Mouse (Mus musculus): ENCODE measurements around the gene Bcl2l12. TPM values are rescaled to one million over a fixed set of nuclear protein-coding genes. Genes with fewer than 3 reads are reported as not detected.

The Bcl2l12 gene
- 10.2 and 15.7 TPM in 2 replicates for polyA plus RNA-seq (2015; fragmentation: Nextera tagmentation; extraction: Ambion mirVana)

DNA sequence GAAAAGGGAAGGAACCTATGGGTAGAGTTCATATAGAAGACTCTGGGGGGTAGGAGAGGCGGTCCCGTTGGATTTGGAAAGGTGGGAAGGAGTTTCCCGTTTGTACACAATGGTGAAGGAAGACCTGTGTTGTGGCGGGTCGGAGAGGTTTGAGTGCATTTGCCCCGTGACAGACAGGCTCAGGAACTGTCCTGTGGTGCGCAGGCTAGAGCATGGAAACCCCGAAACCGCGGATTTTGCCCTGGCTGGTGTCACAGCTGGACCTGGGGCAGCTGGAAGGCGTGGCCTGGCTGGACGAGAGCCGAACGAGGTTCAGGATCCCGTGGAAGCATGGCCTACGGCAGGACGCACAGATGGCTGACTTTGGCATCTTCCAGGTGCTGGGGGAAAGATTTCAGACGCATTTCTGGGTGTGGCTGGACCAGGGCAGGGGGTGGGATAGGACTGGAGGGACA, at the start of gene Bcl2l12:
Bcl2l12 (minus strand) TSS at position 212 of the 455 bp plus-strand sequence.
- 2% methylated on average over 18 of the region's 18 CpGs for WGBS
- no peak for ATAC-seq
- Histone ChIP-seq H3K9ac (ENCODE audit: low read depth, low read length) (peak within 1 kb of the TSS; percentile 66), H3K36me3 (ENCODE audit: control insufficient read depth, insufficient read depth, low read length) (peaks cover 27% of the 10 kb centered on the region), H3K4me1 (ENCODE audit: control insufficient read depth, insufficient read depth, low read depth, low read length) (peaks cover 16% of the 10 kb centered on the region), H3K27me3 (replicated peaks; ENCODE audit: control insufficient read depth, insufficient read depth, low read length) (no peaks in the 10 kb centered on the region), H3K4me3 (ENCODE audit: low read length) (peak within 1 kb of the TSS; percentile 65), H3K4me2 (ENCODE audit: low read length) (peak within 1 kb of the TSS; percentile 63), H3K27ac (ENCODE audit: low read depth, low read length) (peak within 1 kb of the TSS; percentile 79), H3K9me3 (ENCODE audit: control insufficient read depth, low read length) (no peaks in the 10 kb centered on the region)

DNA sequence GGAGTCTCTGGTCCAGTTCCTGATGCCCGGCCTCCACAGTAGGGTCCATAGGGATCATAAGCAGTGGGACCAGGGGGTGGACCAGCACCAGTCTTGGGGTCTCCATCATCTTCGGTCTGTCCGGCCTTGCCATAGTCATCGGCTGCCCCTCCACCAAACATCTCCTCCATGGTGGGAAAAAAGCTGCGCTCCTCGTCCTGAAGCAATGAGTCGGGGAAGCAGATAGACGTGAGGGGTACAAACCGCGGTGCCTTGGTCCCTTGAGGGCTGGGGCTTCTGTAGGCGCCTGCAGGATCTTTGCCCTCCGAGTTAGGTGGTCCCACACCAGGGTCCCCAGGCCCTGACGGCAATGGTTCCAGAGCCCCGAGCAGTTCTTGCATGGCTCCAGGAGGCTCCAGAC, 49.0 kb upstream of the Bcl2l12 start:
- Histone ChIP-seq H3K9me3 (ENCODE audit: control insufficient read depth, low read length) (no peaks in the 10 kb centered on the region), H3K4me3 (ENCODE audit: low read length) (no peak overlapping the region), H3K27me3 (replicated peaks; ENCODE audit: control insufficient read depth, insufficient read depth, low read length) (no peaks in the 10 kb centered on the region), H3K9ac (ENCODE audit: low read depth, low read length) (no peak overlapping the region), H3K27ac (ENCODE audit: low read depth, low read length) (no peak overlapping the region), H3K36me3 (ENCODE audit: control insufficient read depth, insufficient read depth, low read length) (peaks cover 70% of the 10 kb centered on the region), H3K4me2 (ENCODE audit: low read length) (no peak overlapping the region), H3K4me1 (ENCODE audit: control insufficient read depth, insufficient read depth, low read depth, low read length) (peaks cover 18% of the 10 kb centered on the region)
- no peak for ATAC-seq
- 96% methylated on average over 14 of the region's 14 CpGs for whole genome bisulfite sequencing

DNA sequence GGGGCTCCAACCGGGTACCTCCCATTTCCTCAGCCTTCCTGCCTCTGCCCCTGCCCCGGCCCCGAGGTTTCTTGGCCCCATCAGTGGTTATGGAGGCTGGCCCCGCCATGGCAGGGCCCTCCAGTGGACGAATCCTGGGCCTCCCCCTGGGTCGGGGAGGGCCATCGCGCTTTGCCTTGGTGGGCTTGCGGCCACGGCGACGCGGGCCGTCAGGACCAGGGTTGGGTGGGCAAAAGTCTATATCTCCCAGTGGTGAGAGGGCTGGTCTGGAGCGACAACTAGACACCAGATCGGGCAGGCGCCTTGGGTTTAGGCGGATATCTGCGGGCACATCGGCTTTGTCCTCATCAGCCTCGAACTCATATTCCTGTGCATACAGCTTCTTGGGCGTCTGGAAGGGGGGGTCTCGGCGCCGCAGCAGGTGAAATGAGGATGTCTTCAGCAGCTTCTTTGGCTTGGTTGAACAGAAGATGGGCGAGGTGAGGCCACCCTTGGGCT, 48.4 kb upstream of the Bcl2l12 start:
- Histone ChIP-seq H3K27ac (ENCODE audit: low read depth, low read length) (no peak overlapping the region), H3K9me3 (ENCODE audit: control insufficient read depth, low read length) (no peaks in the 10 kb centered on the region), H3K9ac (ENCODE audit: low read depth, low read length) (no peak overlapping the region), H3K4me1 (ENCODE audit: control insufficient read depth, insufficient read depth, low read depth, low read length) (peaks cover 18% of the 10 kb centered on the region), H3K36me3 (ENCODE audit: control insufficient read depth, insufficient read depth, low read length) (peaks cover 76% of the 10 kb centered on the region), H3K4me3 (ENCODE audit: low read length) (no peak overlapping the region), H3K4me2 (ENCODE audit: low read length) (no peak overlapping the region), H3K27me3 (replicated peaks; ENCODE audit: control insufficient read depth, insufficient read depth, low read length) (no peaks in the 10 kb centered on the region)
- WGBS, result 98% methylated on average over 26 of the region's 26 CpGs
- no peak for ATAC-seq

DNA sequence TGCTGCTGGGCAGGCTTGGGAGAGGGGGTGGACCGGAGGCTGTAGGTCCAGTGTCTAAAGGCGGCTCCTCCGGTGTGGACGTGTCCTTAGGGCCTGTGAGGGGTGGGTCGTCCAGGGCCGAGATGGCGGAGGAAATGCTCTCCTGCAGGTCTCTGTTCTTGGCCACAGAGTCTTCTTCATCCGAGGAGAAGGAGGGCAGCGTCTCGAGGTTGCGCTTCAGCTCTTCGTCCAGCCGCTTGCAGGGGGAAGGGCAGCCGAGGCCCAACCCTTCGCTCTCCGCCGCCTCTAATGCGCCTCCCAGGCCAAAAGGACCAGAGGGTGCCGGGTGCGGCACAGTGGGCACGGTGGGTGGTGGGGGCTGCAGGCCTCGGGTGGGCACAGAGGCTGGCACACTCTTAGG, 47.2 kb upstream of the Bcl2l12 start:
- H3K27me3 ChIP-seq (replicated peaks; ENCODE audit: control insufficient read depth, insufficient read depth, low read length), result no peaks in the 10 kb centered on the region
- no peak overlapping the region for H3K4me2 ChIP-seq (ENCODE audit: low read length)
- H3K9ac ChIP-seq (ENCODE audit: low read depth, low read length), result no peak overlapping the region
- H3K9me3 ChIP-seq (ENCODE audit: control insufficient read depth, low read length), result no peaks in the 10 kb centered on the region
- H3K4me3 ChIP-seq (ENCODE audit: low read length), result no peak overlapping the region
- H3K27ac ChIP-seq (ENCODE audit: low read depth, low read length), result no peak overlapping the region
- 93% methylated on average over 22 of the region's 22 CpGs for WGBS
- peaks cover 6% of the 10 kb centered on the region for H3K4me1 ChIP-seq (ENCODE audit: control insufficient read depth, insufficient read depth, low read depth, low read length)
- ATAC-seq, result no peak
- peaks cover 83% of the 10 kb centered on the region for H3K36me3 ChIP-seq (ENCODE audit: control insufficient read depth, insufficient read depth, low read length)

DNA sequence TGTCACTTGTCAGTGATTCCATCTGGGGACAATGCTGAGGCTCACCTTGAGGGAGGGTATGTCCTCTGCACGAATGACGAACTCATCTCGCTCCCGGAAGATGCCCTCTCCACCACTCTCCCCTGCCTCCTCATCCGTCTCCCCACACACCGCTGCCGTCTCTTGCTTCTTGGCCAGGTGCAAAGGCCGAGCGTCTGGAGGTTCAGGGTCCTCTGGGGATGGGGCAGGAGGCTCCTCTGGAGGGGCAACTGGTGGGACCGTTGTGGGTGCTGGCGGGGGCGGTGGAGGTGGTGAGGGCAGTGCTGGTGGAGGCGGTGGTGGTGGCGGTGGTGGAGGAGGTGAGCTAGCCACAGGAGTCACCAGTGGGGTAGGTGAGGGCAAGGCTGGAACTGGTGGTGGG, 44.8 kb upstream of the Bcl2l12 start:
- H3K27me3 ChIP-seq (replicated peaks; ENCODE audit: control insufficient read depth, insufficient read depth, low read length), result no peaks in the 10 kb centered on the region
- 93% methylated on average over 14 of the region's 14 CpGs for WGBS
- H3K4me2 ChIP-seq (ENCODE audit: low read length), result no peak overlapping the region
- no peaks in the 10 kb centered on the region for H3K9me3 ChIP-seq (ENCODE audit: control insufficient read depth, low read length)
- H3K4me1 ChIP-seq (ENCODE audit: control insufficient read depth, insufficient read depth, low read depth, low read length), result no peaks in the 10 kb centered on the region
- no peak overlapping the region for H3K27ac ChIP-seq (ENCODE audit: low read depth, low read length)
- no peak overlapping the region for H3K9ac ChIP-seq (ENCODE audit: low read depth, low read length)
- peaks cover 72% of the 10 kb centered on the region for H3K36me3 ChIP-seq (ENCODE audit: control insufficient read depth, insufficient read depth, low read length)
- no peak overlapping the region for H3K4me3 ChIP-seq (ENCODE audit: low read length)
- no peak for ATAC-seq

DNA sequence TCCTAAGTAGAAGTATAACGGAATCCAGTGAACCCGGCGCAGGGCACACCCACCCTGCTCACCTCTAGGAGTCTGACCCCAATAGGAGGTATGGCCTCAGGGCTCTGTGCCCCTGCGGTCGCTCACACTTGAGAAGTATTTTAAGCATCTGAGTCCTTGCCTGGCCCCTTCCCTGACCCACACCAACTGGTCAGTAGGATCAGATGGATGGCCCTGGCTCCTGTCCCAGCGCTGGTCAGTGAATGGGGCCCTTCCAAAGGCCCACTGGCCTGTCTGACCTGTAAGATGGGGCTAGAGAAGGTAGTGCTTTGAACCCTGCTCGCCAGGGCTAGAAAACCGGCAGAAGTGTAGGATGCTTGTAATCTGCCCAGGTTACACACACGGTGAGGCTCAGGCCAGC, 42.3 kb upstream of the Bcl2l12 start:
- no peak overlapping the region for H3K27ac ChIP-seq (ENCODE audit: low read depth, low read length)
- H3K27me3 ChIP-seq (replicated peaks; ENCODE audit: control insufficient read depth, insufficient read depth, low read length), result no peaks in the 10 kb centered on the region
- H3K9me3 ChIP-seq (ENCODE audit: control insufficient read depth, low read length), result no peaks in the 10 kb centered on the region
- 0 out of 2 replicates have a peak, but pooled peaks have one; percentile 2 for ATAC-seq
- WGBS, result 92% methylated on average over 9 of the region's 9 CpGs
- no peaks in the 10 kb centered on the region for H3K4me1 ChIP-seq (ENCODE audit: control insufficient read depth, insufficient read depth, low read depth, low read length)
- H3K4me3 ChIP-seq (ENCODE audit: low read length), result no peak overlapping the region
- no peak overlapping the region for H3K4me2 ChIP-seq (ENCODE audit: low read length)
- H3K9ac ChIP-seq (ENCODE audit: low read depth, low read length), result no peak overlapping the region
- peaks cover 63% of the 10 kb centered on the region for H3K36me3 ChIP-seq (ENCODE audit: control insufficient read depth, insufficient read depth, low read length)

DNA sequence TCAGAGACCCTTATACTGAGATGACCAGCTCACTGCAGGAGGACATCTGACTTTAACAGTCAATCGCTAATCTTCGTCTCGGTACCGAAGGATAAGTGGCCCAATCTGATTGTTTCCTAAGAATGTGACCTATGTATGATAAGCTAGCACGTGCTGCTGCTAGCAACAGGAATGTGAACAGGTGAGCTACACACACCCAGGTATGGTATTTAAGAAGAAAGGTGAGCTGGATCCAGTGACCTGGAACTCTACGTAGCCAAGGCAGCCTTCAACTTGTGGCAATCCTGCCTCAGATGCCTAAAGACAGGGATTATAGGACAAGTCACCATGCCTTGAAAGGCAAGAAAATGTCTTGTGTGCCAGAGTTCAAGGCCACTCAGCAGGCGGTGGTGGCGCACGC, 39.9 kb upstream of the Bcl2l12 start:
- Histone ChIP-seq H3K4me2 (ENCODE audit: low read length) (no peak overlapping the region), H3K4me1 (ENCODE audit: control insufficient read depth, insufficient read depth, low read depth, low read length) (no peaks in the 10 kb centered on the region), H3K27ac (ENCODE audit: low read depth, low read length) (no peak overlapping the region), H3K9me3 (ENCODE audit: control insufficient read depth, low read length) (no peaks in the 10 kb centered on the region), H3K4me3 (ENCODE audit: low read length) (no peak overlapping the region), H3K9ac (ENCODE audit: low read depth, low read length) (no peak overlapping the region), H3K27me3 (replicated peaks; ENCODE audit: control insufficient read depth, insufficient read depth, low read length) (no peaks in the 10 kb centered on the region), H3K36me3 (ENCODE audit: control insufficient read depth, insufficient read depth, low read length) (peaks cover 69% of the 10 kb centered on the region)
- ATAC-seq, result no peak
- 96% methylated on average over 9 of the region's 9 CpGs for WGBS

DNA sequence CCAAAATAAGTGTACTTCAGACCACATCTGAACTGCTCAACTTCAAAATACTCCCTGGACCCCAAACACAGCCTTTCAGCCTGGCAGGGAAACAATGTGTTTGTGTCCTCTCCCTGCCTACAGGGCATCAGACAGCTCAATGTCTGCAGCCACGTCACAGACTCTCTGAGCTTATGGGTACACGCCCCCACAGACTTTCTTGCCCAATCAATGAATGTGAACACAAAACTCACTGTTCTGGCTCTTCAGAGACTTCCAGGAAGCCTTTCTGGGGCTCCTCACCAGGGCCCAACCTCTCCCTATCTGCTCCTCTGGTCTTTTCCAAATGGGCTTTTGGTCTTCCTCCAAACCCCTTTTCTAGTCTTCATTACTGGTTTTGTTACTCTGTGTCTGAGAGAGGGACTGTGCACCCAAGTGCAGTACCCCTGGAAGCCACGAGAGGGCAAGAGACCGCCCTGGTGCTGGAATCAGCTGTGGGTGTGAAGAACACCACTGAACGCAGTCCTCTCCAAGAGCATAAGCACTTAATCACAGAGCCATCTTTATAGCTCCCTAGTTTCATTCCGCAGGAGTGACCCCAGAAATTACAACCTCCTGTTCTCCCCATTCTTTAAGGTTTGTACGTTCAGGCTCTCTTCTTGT, 39.3 kb upstream of the Bcl2l12 start:
- Histone ChIP-seq H3K27ac (ENCODE audit: low read depth, low read length) (no peak overlapping the region), H3K4me3 (ENCODE audit: low read length) (no peak overlapping the region), H3K4me2 (ENCODE audit: low read length) (no peak overlapping the region), H3K4me1 (ENCODE audit: control insufficient read depth, insufficient read depth, low read depth, low read length) (no peaks in the 10 kb centered on the region), H3K9ac (ENCODE audit: low read depth, low read length) (no peak overlapping the region), H3K9me3 (ENCODE audit: control insufficient read depth, low read length) (no peaks in the 10 kb centered on the region), H3K36me3 (ENCODE audit: control insufficient read depth, insufficient read depth, low read length) (peaks cover 69% of the 10 kb centered on the region), H3K27me3 (replicated peaks; ENCODE audit: control insufficient read depth, insufficient read depth, low read length) (no peaks in the 10 kb centered on the region)
- 68% methylated on average over 7 of the region's 7 CpGs for WGBS
- no peak for ATAC-seq

DNA sequence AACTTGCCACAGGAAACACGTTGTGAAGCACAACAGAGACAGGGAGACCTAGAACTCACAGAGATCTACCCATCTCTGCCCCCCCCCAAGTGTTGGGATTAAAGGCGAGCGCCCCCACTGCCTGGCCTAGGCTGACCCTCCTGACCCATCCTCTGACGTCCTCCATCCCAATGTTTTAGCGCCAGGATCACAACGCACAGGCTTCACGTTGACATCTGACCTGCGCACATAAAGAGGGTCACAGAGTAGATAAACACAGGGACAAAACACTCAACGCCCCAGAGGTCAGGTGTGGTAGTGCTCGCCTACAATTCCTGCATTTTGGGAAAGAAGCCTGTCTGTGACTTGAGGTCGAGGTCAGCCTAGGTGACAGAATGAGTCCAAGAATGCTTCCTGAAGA, 38.2 kb upstream of the Bcl2l12 start:
- H3K4me1 ChIP-seq (ENCODE audit: control insufficient read depth, insufficient read depth, low read depth, low read length), result no peaks in the 10 kb centered on the region
- no peak overlapping the region for H3K4me3 ChIP-seq (ENCODE audit: low read length)
- no peak overlapping the region for H3K9ac ChIP-seq (ENCODE audit: low read depth, low read length)
- H3K9me3 ChIP-seq (ENCODE audit: control insufficient read depth, low read length), result no peaks in the 10 kb centered on the region
- H3K36me3 ChIP-seq (ENCODE audit: control insufficient read depth, insufficient read depth, low read length), result peaks cover 65% of the 10 kb centered on the region
- H3K27ac ChIP-seq (ENCODE audit: low read depth, low read length), result no peak overlapping the region
- no peaks in the 10 kb centered on the region for H3K27me3 ChIP-seq (replicated peaks; ENCODE audit: control insufficient read depth, insufficient read depth, low read length)
- 91% methylated on average over 11 of the region's 11 CpGs for WGBS
- ATAC-seq, result no peak
- no peak overlapping the region for H3K4me2 ChIP-seq (ENCODE audit: low read length)

Measured in hindbrain, embryonic 16.5 days (tissue).